Mouse (Mus musculus) myocyte (in vitro differentiated cells): ENCODE measurements around the gene Grin2c. TPM values are rescaled to one million over a fixed set of nuclear protein-coding genes. Genes with fewer than 3 reads are reported as not detected.

ENCODE experiments used
- H3K27me3 ChIP-seq: one replicate; pipeline ENCODE4 v1.6.1; 2011; ENCODE audit not compliant: control insufficient read depth, insufficient read depth, insufficient read length
- H3K36me3 ChIP-seq: one replicate; pipeline ENCODE4 v1.6.1; 2011; ENCODE audit not compliant: control insufficient read depth, insufficient read depth
- H3K4me2 ChIP-seq: one replicate; pipeline ENCODE4 v1.6.1; 2011; ENCODE audit warnings: low read depth, control low read depth
- H3K4me3 ChIP-seq: one replicate; pipeline ENCODE4 v1.5.1; 2011; ENCODE audit warnings: mild to moderate bottlenecking, control low read depth, moderate library complexity
- H3K79me2 ChIP-seq: one replicate; pipeline ENCODE4 v1.6.1; 2011; ENCODE audit not compliant: control insufficient read depth, insufficient read depth
- H3ac ChIP-seq: one replicate; pipeline ENCODE4 v1.6.1; 2011; ENCODE audit not compliant: control insufficient read depth, insufficient read length
- CEBPB ChIP-seq: IDR thresholded peaks from 2 replicates; pipeline ENCODE4 v1.6.1; 2011; ENCODE audit warnings: mild to moderate bottlenecking, moderate library complexity; ENCODE audit not compliant: poor library complexity, insufficient read depth, severe bottlenecking
- E2F4 ChIP-seq: IDR thresholded peaks from one replicate; pipeline ENCODE4 v1.6.1; 2011; ENCODE audit warnings: mild to moderate bottlenecking, control low read depth, moderate library complexity; ENCODE audit not compliant: insufficient read depth
- MAX ChIP-seq: IDR thresholded peaks from one replicate; pipeline ENCODE4 v1.6.1; 2011; ENCODE audit warnings: low read depth, mild to moderate bottlenecking, control low read depth
- MYOD1 ChIP-seq, 3 experiments: IDR thresholded peaks; one replicate each; pipeline ENCODE4 v1.6.1; 2011; ENCODE audit warnings: control low read depth in 2 of 3, low read depth in 2 of 3, mild to moderate bottlenecking in 2 of 3, moderate library complexity in 1 of 3; ENCODE audit not compliant: insufficient read length in 2 of 3, control insufficient read depth in 1 of 3
- MYOG ChIP-seq, 3 experiments: IDR thresholded peaks; one replicate each; pipeline ENCODE4 v1.6.1; 2011; ENCODE audit warnings: control low read depth in 2 of 3, low read depth in 2 of 3, mild to moderate bottlenecking in 2 of 3; ENCODE audit not compliant: insufficient read length in 2 of 3, control insufficient read depth in 1 of 3, insufficient read depth in 1 of 3
- POLR2A ChIP-seq: IDR thresholded peaks from one replicate; pipeline ENCODE4 v1.6.1; 2011; ENCODE audit warnings: low read depth, mild to moderate bottlenecking, control low read depth, moderate library complexity; ENCODE audit not compliant: insufficient read length
- POLR2AphosphoS2 ChIP-seq: IDR thresholded peaks from one replicate; pipeline ENCODE4 v1.6.1; 2011; ENCODE audit warnings: low read depth, control low read depth; ENCODE audit not compliant: insufficient read length
- REST ChIP-seq: IDR thresholded peaks from one replicate; pipeline ENCODE4 v1.6.1; 2011; ENCODE audit warnings: mild to moderate bottlenecking, control low read depth, moderate library complexity; ENCODE audit not compliant: insufficient read depth, insufficient read length
- SRF ChIP-seq: IDR thresholded peaks from one replicate; pipeline ENCODE4 v1.6.1; 2011; ENCODE audit warnings: low read depth; ENCODE audit not compliant: control insufficient read depth, insufficient read length
- TCF12 ChIP-seq: IDR thresholded peaks from one replicate; pipeline ENCODE4 v1.6.1; 2011; ENCODE audit warnings: mild to moderate bottlenecking, control low read depth; ENCODE audit not compliant: poor library complexity, insufficient read depth, severe bottlenecking
- TCF3 ChIP-seq: IDR thresholded peaks from one replicate; pipeline ENCODE4 v1.6.1; 2011; ENCODE audit warnings: low read depth, control low read depth; ENCODE audit not compliant: insufficient read length
- USF1 ChIP-seq: IDR thresholded peaks from one replicate; pipeline ENCODE4 v1.6.1; 2011; ENCODE audit warnings: low read depth, mild to moderate bottlenecking, control low read depth, moderate library complexity
- polyA plus RNA-seq: library from polyadenylated mRNA; unstranded; fragments of >200 nt; fragmentation: generic; extraction: Trizol; gene quantifications from one replicate; pipeline ENCODE4 v1.2.1, GENCODE M21; 2012; ENCODE audit warnings: missing spikeins

Grin2c gene
- polyA plus RNA-seq, 1 experiment: not detected

DNA sequence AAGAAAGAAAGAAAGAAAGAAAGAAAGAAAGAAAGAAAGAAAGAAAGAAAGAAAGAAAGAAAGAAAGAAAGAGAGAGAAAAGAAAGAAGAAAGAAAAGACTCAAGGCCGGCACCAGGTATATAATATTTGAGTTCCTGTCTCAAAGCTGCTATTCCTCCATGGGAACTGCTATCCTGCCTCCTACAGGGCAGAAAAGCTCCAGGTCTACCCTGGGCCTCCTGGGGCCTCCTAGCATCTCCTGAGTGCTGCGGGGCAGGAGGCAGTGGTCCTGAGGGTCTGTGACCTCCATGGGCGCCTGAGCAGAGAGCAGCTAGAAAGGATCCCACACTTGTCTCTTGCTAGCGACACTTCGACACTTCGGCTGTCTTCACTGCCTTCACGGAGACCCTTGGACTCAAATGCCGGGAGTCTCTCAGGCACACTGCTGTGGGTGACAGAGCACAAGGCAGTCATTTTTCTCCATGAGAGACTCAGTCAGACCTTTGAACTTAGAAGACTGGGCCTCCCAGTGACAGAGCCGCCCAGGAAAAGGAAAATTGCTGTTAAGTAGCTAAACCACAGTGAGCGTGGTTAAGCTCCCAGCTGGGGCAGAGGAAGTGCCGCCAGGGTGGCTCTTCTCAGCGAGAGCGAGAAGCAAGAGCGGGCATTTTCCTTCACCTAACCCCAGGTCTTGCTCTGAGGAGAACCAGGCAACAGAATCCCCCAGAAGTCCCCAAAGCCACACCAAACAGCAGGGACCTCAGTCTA, 35.7 kb downstream of the Grin2c start:
- Histone ChIP-seq H3K4me2 (no peak overlapping the region), H3K36me3 (no peaks in the 10 kb centered on the region), H3K27me3 (no peaks in the 10 kb centered on the region), H3K79me2 (no peaks in the 10 kb centered on the region), H3ac (no peak overlapping the region), H3K4me3 (no peak overlapping the region)
- no peak for TF ChIP-seq MYOD1 (IDR thresholded peaks at IDR 0.05; ENCODE audit: control insufficient read depth in 1 of 3, insufficient read length in 2 of 3, low read depth in 2 of 3)
- TF ChIP-seq REST: no peak
- no peak for TF ChIP-seq USF1
- no peak for TF ChIP-seq E2F4
- TF ChIP-seq POLR2A: no peak
- TF ChIP-seq TCF12: no peak
- no peak for TF ChIP-seq TCF3
- TF ChIP-seq MAX: no peak
- TF ChIP-seq SRF: no peak
- no peak for TF ChIP-seq POLR2AphosphoS2
- no peak for TF ChIP-seq MYOG (IDR thresholded peaks at IDR 0.05; ENCODE audit: control insufficient read depth in 1 of 3, insufficient read depth in 1 of 3, insufficient read length in 2 of 3, low read depth in 2 of 3)
- TF ChIP-seq CEBPB: no peak

GRCm38 (mm10) chr11:115229021-115229930, 37.8 kb downstream of the Grin2c start:
- H3K4me3 ChIP-seq: no peak overlapping the region
- no peak overlapping the region for H3K4me2 ChIP-seq
- H3K36me3 ChIP-seq: no peaks in the 10 kb centered on the region
- TF ChIP-seq CEBPB (no peak), POLR2A (no peak), TCF12 (no peak), SRF (no peak), TCF3 (no peak), USF1 (no peak), POLR2AphosphoS2 (no peak)
- no peaks in the 10 kb centered on the region for H3K79me2 ChIP-seq
- H3K27me3 ChIP-seq: no peaks in the 10 kb centered on the region
- H3ac ChIP-seq: no peak overlapping the region

DNA sequence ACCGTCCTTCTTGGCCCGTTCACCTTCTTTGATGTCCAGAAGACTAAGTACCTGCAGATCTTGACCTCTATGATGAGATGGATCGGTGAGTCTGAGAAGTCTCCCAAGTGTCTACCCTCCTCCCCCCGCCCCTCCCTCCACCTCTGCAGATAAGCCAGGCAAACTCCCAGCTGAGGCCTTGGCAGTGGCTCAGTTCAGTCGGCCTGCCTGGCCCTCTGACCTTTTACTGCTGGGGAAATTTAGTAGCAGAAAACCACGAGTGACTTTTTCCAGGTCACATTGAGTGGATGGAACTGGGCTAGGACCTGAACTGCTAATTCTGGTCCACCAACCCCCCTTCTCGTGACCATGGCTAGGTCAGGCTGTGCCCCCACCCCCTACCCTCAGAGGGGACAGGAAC, 38.6 kb downstream of the Grin2c start:
- Histone ChIP-seq H3K36me3 (no peaks in the 10 kb centered on the region), H3K79me2 (no peaks in the 10 kb centered on the region), H3K27me3 (no peaks in the 10 kb centered on the region), H3K4me2 (no peak overlapping the region), H3ac (no peak overlapping the region), H3K4me3 (no peak overlapping the region)
- TF ChIP-seq MAX: no peak
- TF ChIP-seq CEBPB: no peak
- TF ChIP-seq TCF3: no peak
- no peak for TF ChIP-seq POLR2AphosphoS2
- no peak for TF ChIP-seq MYOG (IDR thresholded peaks at IDR 0.05; ENCODE audit: control insufficient read depth in 1 of 3, insufficient read depth in 1 of 3, insufficient read length in 2 of 3, low read depth in 2 of 3)
- TF ChIP-seq USF1: no peak
- TF ChIP-seq POLR2A: no peak
- TF ChIP-seq E2F4: no peak
- no peak for TF ChIP-seq REST
- TF ChIP-seq MYOD1 (IDR thresholded peaks at IDR 0.05; ENCODE audit: control insufficient read depth in 1 of 3, insufficient read length in 2 of 3, low read depth in 2 of 3): no peak
- TF ChIP-seq TCF12: no peak
- TF ChIP-seq SRF: no peak

DNA sequence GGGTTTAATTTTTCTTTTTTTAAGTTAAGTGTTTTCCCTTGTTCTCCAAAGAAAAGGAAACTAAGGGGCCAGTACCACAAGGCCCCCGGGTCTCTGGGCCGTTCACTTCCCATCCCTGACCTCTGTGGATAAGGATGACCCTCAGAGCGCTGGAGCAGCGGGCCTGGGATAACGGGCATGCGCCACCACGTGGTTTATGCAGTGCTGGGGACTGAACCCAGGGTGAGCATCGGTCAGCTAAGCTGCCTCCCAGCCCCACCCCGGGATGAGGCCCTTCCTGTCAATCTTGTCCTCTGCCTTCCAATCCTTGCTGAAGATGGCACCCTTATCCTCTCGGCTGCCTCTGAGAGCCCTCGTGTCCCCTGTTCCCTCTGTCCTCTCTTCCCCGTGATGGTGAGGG, 39.4 kb downstream of the Grin2c start:
- Histone ChIP-seq H3K36me3 (no peaks in the 10 kb centered on the region), H3K79me2 (no peaks in the 10 kb centered on the region), H3ac (no peak overlapping the region), H3K4me2 (no peak overlapping the region), H3K27me3 (no peaks in the 10 kb centered on the region), H3K4me3 (no peak overlapping the region)
- no peak for TF ChIP-seq MAX
- TF ChIP-seq E2F4: no peak
- no peak for TF ChIP-seq USF1
- TF ChIP-seq MYOD1 (IDR thresholded peaks at IDR 0.05; ENCODE audit: control insufficient read depth in 1 of 3, insufficient read length in 2 of 3, low read depth in 2 of 3): no peak
- no peak for TF ChIP-seq TCF3
- TF ChIP-seq TCF12: no peak
- TF ChIP-seq MYOG (IDR thresholded peaks at IDR 0.05; ENCODE audit: control insufficient read depth in 1 of 3, insufficient read depth in 1 of 3, insufficient read length in 2 of 3, low read depth in 2 of 3): no peak
- no peak for TF ChIP-seq SRF
- TF ChIP-seq POLR2A: no peak
- TF ChIP-seq POLR2AphosphoS2: no peak
